Mouse (Mus musculus) naive thymus-derived CD4-positive, alpha-beta T cell, adult 5 months (primary cell): ENCODE data around the gene Plch1. TPM values are rescaled to one million over a fixed set of nuclear protein-coding genes. Genes with fewer than 3 reads are reported as not detected.

Experiments
- polyA plus RNA-seq: library from polyadenylated mRNA; unstranded; fragments of 100-300 nt; shearing (Covaris generic); gene quantifications from one replicate; pipeline ENCODE4 v1.2.1, GENCODE M21; 2017

Plch1 gene
- not detected for polyA plus RNA-seq

GRCm38 (mm10) chr3:63899309-63899695 lies at the start of gene Plch1:
TSS of gene Plch1 (minus strand) at chr3:63899472.

GRCm38 (mm10) chr3:63928878-63929859 lies 29.9 kb upstream of the Plch1 start, which contains the start of gene E130311K13Rik:
TSS of gene E130311K13Rik (minus strand) at chr3:63929472.

Other genes with a start within 250 kb of the Plch1 start
- 4.1 TPM for gene E130311K13Rik, start 30.0 kb upstream of the Plch1 start, polyA plus RNA-seq
- 6.7 TPM for gene Slc33a1, start 65.3 kb upstream of the Plch1 start, polyA plus RNA-seq
- 23.8 TPM for gene Gmps, start 76.6 kb upstream of the Plch1 start, polyA plus RNA-seq
- 0.07 TPM for gene Vmn2r1, start 182.1 kb upstream of the Plch1 start, polyA plus RNA-seq
- 0.19 TPM for gene Vmn2r2, start 242.5 kb upstream of the Plch1 start, polyA plus RNA-seq